Mouse (Mus musculus) kidney, postnatal 14 days (tissue): ENCODE measurements around the gene Emcn.

Experiments used
- DNase-seq: peaks from one replicate; pipeline ENCODE4 v3.0.0; 2022; ENCODE audit warnings: mixed read lengths

The Emcn gene

DNA sequence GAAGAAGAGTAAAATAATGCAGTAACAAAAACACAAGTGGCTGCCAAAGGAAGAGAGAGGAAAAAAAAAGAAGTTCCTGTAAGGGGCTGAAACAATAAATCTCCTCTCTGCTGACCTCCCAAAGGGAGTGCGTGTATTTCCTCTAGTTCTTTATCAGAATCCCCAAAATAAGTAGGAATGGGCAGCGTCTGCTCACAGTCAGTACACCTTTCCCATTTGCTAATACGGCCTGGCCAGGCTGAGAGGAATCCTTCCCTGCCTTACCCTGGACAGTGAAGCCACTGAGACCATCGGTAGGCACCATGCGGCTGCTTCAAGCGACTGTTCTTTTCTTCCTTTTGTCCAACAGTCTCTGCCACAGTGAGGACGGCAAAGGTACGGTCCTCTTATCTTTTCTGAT is at the start of gene Emcn:
TSS of gene Emcn (plus strand) at position 130 of the 400 bp plus-strand sequence.
- peak; percentile 55 for DNase-seq

DNA sequence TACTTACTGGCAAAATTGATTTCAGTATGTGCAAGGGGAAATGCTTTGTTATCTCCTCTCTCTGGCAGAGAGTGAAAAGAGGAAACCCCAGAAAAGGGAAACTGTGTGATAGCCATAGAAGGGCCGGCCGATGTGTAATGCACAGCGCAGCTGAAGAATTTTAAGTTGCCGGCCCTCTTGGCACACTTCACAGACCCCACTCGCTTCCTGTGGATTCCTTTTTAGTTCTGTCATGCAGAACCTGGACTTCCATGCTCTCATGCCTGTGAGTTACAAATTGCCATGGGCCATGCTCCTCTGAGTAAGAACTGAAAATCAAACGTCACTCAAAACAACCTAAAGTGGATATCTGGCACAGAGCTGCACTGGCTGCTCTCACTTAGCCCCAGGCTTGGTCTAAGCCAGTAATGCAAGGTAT is 47.7 kb upstream of the Emcn start:
- DNase-seq = peak; percentile 25

DNA sequence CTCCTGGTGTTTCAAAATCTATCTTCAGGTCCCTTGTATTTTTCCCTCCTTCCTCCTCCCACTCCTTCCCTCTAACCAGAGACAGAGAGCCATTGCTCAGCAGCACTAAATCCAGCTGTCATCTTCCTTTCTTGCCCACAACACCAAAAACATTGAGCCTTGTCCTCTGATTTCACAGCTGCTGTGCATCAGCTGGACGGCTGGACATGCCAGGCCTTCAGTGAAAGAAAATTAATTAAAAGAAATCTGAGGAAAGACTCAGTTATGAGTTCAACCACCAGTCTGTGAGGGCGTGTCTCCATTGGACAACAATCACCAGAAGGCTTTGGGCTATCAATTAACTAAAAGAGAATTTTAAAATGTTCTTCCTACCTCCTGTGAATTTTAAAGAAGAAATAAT is 42.6 kb upstream of the Emcn start:
- no peak for DNase-seq

DNA sequence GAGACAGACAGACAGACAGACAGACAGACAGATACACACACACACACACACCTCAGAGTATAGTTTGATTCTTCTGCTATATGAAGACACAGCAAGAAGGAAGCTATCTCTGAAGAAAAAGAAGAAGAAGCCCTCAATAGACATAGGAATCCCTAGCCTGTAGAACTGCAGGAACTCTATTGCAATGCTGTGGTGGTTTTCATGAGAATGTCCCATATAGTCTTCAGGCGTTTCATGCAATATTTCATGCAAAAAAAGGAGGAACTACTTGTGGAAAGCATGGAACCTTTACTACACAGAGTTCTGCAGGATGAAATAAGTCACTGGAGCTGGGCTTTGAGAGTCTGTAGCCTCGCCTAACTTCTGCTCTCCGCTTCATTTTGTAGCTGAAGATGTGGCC is 40.7 kb upstream of the Emcn start:
- no peak for DNase-seq

DNA sequence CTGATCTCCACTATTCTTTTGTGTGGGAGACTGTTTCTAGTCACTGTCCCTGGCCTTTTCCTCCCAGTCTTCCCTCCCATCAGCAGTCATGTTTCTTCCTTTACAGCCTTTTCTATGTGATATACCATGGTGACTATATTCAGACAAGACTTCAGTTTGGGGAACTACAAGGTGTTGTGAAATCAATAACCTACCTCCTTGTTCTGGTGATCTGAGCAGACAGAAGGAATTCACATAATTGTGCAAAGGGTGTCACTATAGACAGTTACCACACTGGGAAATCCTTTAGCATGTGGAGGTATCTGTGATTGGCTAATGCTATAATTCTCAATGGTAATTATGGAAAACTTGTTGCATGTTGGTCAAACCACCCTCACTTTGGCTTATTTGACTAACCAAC is 39.7 kb upstream of the Emcn start:
- no peak for DNase-seq

DNA sequence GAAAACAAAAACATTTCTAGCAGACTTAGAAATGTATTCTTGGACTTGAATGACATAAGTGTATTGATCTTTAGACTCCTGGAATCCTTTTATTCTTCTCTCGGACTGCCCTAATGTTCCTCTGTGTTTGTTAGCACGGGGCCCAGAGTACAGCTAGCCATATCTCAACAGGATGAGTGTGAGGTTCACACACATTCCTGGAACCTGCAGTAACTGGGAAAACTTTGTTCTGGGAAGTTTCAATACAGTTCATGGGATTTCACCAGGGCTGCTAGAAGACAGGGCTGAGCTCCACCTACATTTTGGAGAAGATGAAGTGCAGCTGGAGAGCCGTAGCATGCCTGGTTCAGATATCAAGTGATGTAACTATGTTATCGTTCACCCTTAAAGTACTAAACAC is 38.1 kb upstream of the Emcn start:
- no peak for DNase-seq

DNA sequence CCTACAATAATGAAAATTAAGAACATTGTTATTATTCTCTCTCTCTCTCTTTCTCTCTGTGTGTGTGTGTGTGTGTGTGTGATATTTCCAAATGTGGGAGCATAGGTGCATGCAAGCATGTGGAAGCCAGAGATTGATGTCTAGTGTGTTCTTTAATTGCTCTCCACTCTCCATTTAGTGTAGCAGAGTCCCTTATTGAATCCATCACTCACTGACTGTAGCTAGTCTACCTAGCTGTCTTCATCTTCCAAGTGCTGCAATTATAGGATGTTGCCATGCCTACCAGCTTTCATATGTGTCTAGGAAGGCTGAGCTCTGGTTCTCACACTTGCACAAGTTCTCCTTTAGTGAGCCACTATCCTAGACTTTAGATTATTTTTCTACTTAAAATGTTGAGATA is 30.9 kb upstream of the Emcn start:
- no peak for DNase-seq

DNA sequence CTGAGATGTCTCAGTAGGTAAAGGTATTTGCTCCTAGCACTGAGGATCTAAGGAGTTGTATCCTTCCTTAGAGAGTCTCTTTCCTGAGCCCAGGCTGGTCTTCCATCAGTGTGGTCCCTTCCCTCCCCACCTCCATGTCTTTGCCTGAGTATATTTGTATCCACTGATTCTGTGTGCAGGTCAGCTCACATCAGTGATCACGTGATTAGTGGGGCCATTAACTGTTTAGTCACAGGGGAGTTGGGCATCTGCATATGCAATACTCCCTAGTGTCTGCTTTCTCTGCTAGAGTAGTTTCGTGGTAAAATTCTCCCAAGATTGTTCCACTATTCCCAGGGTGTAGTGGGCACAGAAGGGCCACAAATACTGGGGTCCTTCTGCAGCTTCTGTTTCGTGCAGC is 28.3 kb upstream of the Emcn start:
- no peak for DNase-seq

DNA sequence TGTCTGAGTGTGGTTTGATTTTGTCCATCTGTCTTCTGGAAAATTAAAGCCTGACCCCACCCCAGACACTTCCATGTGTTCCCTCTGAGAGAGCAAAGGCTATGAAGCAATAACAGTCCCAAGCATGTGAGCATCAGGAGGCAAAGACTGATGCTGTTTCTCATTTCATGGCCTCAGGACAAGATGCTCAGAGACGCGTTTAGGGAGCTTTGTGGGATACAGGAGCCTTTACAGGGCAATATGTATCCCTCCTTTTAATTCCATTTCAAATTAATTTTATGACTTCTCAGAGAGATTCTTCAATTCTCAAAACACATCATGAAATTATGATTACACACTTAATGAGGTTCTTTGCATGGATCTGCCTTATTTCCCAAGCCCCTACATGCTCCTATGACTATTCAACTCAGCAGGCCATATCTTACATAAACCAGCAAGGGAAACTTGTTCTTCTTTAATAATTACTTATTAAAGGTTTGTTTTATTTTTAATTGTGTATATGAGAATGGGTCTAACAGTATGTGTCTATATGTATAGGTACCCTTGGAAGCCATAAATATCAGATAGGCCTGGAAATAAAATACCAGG is 27.0 kb upstream of the Emcn start:
- no peak for DNase-seq

DNA sequence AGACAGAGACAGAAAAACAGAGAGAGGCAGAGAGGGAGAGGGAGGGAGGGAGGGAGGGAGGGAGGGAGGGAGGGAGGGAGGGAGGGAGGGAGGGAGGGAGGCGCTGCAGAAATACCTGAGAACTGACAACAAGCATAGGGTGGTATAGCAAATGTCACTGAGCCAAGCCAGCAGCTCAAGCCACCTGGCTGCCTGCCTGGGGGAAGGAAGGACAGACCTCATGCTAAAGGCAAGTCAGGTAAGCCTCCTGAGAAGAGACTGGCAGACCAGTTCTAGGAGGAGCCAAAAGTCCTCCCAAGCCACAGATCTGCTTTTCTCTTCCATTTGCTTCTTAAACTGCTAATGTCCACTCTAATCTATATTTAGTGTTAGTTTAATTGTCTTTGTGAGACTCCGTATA is 22.5 kb upstream of the Emcn start:
- no peak for DNase-seq

DNA sequence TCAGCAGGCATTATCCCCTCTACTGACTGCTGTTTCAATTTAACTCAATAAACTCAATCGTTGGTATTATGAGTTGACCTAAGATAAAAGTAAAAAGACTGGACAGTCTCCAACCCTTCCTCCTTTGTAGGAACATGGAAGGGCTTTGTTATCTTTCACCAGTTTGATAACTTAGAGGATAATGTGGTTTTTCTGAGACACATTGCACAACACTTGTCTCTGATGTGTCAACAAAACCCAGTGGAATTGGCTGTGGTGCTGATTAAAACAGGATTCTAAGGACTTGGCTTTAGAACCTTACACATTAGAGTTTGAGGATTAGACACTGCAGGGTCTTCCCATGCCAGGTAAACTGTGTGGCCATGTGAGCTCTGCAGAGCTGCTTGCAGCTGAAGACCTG is 20.9 kb upstream of the Emcn start:
- DNase-seq = no peak

DNA sequence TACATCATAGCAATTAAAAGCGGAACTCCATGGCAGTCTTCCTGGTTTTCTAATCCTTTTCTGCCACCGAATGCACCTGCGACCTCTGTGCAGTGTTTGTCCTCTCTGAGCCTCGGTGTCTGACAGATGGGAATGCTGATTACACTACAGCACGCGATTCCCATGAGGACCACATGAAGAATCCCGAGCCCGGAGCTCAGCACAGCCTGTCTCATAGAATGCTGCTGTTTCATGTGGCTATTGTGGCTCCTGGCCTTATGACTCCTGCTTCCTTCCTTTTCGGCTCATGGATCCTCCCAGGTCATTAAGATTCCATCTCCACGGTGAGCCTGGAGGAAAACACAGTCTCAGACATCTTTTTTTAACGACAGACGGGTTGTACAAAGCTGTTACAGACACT is 18.6 kb upstream of the Emcn start:
- peak; percentile 66 for DNase-seq

DNA sequence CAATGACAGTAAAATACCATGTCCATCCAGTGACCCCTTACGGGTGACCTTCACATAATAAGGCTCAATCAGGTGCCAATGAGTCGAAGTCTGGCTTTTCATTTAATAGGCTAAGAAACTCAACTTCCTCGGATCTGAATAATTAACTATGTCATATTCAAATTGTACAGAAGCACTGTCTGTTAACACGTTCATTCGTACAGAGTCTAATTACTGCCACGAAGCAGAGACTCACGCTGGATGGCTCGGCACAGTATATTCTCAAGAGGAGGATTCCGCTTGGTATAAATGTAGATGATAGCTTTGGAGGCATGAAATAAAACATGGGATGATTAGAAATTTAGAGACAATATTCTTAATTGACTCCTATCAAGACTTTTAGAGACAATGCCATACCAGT is 11.0 kb upstream of the Emcn start:
- no peak for DNase-seq

DNA sequence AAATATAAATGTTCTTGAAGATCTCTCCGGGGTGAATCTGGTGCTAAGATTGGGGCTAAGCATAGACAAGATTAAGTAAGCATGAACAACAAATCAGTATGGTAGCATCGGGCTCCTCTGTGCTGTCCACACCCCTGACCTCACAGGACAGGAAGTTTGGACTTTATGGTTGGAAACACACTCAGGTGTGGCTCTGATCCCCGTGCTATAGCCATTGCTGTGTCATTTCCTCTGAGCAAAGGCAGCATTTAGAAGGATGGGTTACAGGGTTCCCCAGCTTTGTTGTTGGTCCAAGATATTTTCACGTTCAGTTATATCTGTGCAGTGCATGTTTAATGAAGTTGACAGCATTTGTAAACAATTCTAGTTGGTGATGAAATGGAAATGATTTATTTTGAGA is 9.9 kb upstream of the Emcn start:
- peak; percentile 24 for DNase-seq

DNA sequence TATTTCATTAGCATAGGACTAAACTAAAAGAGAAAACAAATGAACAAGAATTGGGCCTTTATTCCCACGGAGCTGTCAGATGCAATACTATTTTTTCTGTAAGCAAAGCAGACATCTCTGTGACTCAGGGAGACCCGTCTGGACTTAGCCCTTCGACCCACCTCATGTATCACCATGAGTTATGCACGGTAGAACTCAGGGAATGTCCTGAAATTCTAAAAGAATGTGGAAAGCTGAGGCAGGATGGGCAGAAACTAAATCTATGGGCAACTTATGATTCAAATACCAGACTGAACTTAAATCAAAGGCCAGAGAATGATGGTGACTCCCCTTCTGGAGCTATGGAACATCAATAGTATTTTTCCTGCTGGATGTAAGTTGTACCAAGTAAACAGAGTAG is 8.3 kb upstream of the Emcn start:
- no peak for DNase-seq

DNA sequence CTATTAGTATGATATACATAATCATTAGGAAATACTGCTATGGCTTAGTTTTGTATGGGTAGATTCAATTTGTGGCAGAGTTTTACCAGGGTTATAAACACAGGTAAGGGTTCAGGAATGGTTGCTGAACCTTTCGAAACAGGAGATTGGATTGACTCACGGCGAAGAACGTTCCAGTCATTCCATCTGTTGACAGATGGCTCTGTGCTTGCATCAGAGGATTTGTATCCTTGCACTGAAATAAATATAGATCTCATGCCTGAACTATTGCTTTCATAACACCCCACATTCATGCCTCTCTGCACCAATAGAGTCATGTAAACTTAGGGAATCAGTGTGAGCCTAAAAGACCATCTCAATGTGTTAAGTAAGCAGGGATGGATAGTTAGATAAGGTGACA is 4.9 kb upstream of the Emcn start:
- DNase-seq = no peak

DNA sequence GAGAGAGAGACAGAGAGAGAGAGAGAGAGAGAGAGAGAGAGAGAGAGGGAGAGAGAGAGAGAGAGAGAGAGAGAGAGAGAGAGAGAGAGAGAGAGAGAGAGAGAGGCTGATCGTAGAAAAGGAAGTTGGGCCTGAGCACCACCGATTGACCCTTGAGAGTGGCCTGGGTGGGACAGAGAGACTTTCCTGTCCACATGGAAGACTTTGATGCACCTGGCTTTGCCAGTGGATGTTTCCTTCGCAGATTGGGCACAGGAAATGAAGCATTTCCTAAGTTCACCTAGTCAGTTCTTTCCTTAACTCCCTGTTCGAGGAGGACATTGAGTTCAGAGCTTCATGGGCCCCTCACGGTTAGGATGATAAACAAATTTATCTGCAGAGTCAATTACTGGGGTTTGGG is 2.6 kb downstream of the Emcn start:
- DNase-seq = peak; percentile 54

DNA sequence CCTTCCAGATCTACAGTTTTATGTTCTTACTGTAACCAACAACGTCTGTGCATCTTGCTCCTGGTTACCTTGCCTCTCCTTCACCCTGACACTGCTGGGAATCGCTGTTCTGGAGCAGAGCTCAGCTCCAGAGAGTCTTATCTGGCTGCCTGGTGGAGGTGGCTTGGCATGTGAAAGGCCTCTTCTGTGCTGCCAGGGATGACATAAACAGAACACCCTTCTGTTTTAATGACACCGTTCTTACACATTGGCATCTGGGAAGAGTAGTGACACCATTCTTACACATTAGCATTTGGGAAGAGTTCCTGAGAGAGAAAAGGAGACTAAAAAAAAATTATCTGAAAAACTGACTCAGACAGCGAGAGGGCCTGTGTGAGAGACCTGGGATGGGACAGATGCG is 11.0 kb downstream of the Emcn start:
- DNase-seq = no peak

DNA sequence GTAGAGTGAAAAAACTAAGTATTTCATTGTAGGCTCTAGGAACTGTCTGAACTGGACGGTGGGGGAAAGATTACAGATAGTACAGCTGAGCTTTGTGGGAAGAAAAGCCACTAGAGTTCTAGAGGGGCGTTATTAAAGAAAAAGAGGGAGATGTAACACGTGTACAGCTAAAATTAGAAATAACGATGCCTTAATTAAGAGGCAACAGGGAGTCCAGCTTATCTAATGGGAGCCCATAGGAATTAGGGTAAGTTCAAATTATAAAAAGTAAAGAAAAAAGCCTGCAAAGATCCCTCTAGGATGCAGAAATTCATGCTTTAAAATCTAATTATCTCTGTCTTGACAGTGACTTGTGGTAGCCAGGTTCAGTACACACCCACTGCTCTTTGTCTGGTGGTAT is 15.8 kb downstream of the Emcn start:
- DNase-seq = no peak

DNA sequence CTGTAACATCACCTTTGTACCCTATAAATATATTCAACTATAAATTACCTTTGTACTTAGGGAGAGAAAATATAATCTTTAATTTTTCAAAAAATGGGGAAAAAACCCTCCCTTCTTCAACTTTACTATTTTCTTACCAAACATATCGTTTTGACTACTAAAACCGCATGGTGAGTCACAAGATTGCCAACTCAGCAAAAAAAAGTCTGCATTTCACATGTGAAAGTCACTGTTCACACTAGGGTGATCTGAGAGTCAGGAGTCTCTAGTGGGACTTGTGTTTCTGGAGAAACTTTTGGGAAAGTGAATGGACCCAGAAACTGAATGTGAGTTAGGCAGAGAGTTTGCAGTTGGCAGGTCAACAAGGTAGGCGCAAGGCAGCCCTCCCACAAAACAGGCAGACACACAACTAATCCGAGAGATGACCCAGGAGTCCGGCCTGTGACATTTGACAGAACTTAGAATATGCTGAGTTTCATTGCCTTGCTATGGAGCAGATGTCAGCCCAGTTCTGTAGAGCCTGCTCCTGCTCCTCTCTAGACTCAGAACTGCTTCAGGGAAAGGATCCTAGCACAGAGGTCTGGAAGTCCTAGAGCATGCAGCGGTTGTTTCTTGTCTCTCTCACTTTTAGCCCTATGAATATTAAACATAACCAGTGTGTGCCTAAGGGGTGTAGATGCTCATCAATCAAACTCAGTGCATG is 26.4 kb downstream of the Emcn start:
- DNase-seq = no peak

DNA sequence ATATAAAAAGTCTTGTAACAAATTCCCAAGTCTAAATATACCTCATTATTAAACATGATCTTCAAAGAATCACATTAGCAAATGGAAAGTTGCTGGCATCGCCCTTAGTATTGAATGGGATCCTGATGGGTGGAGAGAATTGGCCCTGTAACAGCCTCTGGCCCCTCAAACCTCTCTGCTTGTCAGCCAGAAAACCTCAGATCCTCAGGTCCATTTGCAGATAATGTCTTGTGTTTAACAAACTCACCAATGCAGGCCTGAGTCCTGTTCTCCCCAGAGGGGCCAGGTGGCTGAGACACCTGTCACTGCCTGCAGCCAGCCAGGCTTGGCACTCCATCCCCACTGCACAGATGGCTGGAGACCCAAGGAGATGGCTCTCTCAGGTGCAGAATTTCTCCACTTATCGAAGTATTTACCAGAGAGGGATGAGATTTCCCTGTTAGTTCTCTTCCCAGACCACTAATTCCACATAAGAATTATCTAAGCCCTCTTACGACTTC is 27.0 kb downstream of the Emcn start:
- no peak for DNase-seq

DNA sequence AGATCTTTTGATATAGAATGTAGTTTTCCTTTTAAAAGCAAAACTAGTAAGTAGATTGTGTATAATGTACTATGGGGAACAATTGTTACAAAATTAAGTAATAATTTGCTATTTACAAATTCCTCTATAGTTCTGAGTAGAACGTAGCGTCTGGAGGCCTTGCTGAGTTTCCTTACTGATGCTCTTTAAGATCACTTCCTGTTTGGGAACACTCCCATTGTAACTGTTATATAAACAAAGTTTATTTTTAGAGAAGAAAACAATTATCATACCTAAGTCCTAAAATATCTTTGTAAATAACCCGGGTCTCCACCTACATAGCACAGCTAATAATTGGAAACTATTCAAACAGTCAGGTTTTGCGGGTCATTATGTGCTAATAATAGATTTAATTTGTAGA is 32.0 kb downstream of the Emcn start:
- DNase-seq = no peak

DNA sequence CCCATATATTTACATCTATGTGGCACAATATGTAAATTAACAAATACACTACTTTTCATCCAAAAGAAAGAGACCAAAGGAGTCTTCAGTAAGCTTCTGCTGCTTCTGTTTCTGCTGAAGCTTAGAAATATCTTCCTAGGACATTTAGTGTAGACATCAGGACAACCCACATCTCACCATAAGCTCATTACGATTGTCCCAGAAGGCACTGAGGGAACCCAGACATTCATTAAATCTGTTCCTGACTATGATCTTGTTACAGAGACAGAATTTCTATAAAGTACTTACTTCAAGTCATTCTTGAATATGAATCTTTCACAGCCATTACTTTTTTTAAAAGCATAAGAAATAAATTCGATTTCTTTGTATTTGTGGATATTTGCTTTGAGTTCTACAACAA is 41.4 kb downstream of the Emcn start:
- DNase-seq = no peak

DNA sequence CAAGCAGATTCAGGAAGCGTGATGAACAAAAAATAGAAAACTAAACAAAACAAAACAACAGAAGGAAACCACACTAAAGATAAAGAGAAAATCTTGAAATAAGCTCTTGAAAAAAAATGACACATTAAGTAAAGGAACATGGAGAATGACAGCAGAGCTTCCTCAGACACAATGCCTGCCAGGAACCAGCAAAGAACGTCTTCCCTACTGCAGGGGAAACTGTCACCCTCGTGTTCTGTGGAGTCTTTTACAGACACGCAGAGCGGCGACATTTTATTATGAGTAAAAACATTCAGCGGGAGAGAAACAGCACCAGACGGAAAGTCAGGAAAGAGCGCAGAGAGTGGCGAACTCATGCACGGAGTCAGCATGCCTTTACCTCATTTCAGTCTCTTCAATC is 54.7 kb downstream of the Emcn start:
- DNase-seq = peak; percentile 21

DNA sequence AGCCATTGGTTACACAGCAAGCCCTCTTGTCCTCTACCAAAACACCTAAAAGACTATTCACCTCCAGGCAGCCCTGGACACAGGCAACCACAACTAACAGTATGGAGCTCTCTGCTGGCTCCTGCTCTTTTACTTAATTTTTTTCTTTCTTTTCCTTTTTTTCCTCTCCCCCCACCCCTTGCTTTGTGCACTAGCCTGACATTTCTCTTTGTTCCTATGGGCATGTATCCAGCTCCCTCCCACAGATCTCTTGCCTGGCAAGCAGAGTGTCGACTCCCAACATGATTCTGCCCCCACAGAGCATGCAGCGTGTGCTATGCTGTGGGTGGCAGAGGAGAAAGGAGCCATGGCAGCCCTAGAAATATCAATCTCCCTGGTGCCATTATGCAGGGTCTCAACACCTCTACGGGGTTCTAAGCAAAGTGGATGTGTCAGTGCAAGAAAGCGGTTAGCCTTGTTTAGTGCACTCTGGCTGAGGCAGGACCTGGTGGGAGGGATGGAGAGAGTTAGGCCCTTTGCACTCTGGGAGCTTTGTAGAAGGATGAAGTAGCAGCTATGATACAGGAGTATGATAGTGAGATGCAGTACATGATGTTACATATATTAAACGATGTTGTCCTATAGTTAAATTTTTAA is 74.7 kb downstream of the Emcn start:
- no peak for DNase-seq
